Mouse (Mus musculus) lung, adult 2 months (tissue): ENCODE data around the gene Nectin3.

Experiments
- CTCF ChIP-seq: fragments of 200-500 bp; IDR thresholded peaks from 2 replicates; pipeline ENCODE4 v1.5.1; 2011; ENCODE audit warnings: mild to moderate bottlenecking, low read length, control low read depth; ENCODE audit not compliant: insufficient read depth
- POLR2A ChIP-seq: fragments of 200-500 bp; IDR thresholded peaks from 2 replicates; pipeline ENCODE4 v1.6.1; 2011; ENCODE audit warnings: low read depth, mild to moderate bottlenecking, control low read depth, low read length, borderline replicate concordance; ENCODE audit errors: extremely low read depth

DNA sequence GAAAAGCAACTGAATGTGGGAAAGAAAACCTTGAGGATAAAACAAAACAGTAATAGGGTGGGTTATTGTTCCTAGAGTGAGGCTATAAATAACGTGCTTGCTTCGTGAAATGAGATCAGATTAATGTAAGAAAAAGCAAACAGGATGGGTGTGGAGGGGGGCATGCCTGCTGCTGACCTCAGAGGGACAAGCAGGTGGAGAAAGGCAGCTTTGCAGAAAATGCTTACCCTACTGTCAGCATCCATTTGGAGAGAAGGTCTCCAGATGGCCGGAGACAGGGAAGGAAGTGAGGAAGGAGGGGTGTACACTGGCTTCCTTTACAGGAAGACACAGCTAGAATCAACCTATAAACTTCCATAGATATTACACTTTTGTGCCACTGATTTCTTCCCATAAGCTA lies 121.8 kb downstream of the Nectin3 start:
- TF ChIP-seq CTCF: no peak
- TF ChIP-seq POLR2A: no peak
